Mouse (Mus musculus) heart, adult 8-10 months (tissue): ENCODE data around the gene 4933402N22Rik. TPM values are rescaled to one million over a fixed set of nuclear protein-coding genes. Genes with fewer than 3 reads are reported as not detected.
"Not testable (repeated sequence)": the region's sequence is repeated elsewhere in the genome, so short reads cannot be mapped to it uniquely, and the experiment has no call there.

ENCODE experiments used
- DNase-seq: peaks from one replicate; pipeline ENCODE4 v3.0.0; 2022; ENCODE audit warnings: low spot score
- total RNA-seq, 4 experiments: library from RNA; stranded (reverse); gene quantifications; 2 replicates each; pipeline ENCODE4 v1.2.4; 2022

4933402N22Rik gene
- not detected for total RNA-seq

DNA sequence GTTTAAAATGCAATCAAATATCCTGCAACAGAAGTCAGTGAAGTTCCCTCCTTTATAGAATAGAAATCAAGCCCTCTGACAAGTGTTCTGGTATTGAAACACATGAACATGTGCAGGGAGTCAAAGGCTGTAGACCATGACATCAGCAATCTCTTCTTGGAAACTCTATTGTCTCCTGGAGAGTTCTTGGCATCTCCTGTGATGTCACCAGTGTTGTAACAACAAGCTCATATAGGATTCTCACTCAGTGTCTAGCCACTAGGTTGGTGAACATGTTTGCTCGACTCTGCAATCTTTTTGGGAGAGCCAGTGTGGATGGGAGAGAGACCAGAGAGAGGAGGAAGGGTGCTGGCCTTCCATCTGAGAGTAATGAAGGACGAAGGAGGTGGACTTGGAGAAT lies at the start of gene 4933402N22Rik:
Gene 4933402N22Rik (plus strand): TSS at position 301 of the 400 bp plus-strand sequence.
- DNase-seq = not testable (repeated sequence)

- DNase-seq = not testable (repeated sequence)
Observed at GRCm38 (mm10) chr5:11923790-11924189, 5.9 kb downstream of the 4933402N22Rik start.

Other genes with a start within 250 kb of the 4933402N22Rik start
- not detected for gene Gm8922, start 236.1 kb upstream of the 4933402N22Rik start, total RNA-seq
- gene Gm8926, start 147.5 kb upstream of the 4933402N22Rik start, total RNA-seq = not detected
- gene Gm6465, start 72.5 kb upstream of the 4933402N22Rik start, total RNA-seq = not detected